Mouse (Mus musculus): ENCODE results near the gene Scfd2.
A peak's percentile ranks its signal among the peaks of the same experiment; 100 is the strongest.

Scfd2 gene

DNA sequence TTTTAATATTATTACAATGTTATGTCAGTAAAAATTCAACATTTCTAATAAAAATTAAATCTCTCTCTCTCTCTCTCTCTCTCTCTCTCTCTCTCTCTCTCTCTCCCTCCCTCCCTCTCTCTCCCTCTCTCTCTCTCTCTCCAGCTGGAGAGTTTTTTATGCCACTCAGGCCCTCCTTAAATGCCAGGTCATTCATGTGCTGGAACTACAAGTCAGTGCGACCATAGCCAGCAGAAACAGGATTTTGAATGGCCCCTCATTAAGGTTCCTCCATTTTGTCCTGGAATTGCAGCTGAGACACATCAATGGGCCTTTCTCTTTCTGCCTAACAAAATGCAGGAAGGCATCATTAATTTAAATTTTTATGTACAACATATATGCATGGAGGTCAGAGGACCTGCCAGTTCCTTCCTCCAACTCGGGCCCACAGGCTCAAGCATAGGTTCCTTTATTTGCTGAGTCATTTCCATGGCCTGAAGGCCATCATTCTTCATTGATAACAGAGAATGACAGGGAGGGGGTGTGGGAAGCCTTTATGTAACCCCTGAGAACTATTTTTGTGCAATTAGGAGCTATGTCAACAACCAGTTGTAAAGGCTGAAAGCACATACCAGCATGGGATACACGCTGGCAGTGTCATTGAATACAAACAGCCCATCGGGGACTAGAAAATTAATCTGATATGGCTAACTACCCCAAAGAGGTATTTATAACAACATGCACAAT lies 165.4 kb downstream of the Scfd2 start:
- no peak for DNase-seq (ENCODE audit: low read depth, low spot score)

DNA sequence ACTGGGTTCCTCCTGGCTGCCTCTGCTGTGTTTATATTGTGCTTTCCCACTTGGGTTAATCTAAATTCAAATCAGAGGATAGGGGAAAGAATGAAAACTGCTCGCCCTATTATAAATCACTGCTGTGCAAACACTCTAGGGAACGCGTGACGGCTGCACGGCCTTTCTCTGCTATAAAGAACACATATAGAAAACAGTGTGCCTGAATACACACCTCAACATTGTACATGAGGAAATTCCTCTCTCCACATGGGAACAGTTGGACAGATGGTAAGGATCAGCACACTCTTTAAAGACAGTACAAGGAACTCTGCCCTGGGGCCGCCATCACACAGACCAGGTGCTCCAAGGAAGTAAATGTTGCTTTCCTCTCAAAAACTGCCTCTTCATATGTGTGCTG lies 166.2 kb downstream of the Scfd2 start:
- no peak for DNase-seq (ENCODE audit: low read depth, low spot score)

DNA sequence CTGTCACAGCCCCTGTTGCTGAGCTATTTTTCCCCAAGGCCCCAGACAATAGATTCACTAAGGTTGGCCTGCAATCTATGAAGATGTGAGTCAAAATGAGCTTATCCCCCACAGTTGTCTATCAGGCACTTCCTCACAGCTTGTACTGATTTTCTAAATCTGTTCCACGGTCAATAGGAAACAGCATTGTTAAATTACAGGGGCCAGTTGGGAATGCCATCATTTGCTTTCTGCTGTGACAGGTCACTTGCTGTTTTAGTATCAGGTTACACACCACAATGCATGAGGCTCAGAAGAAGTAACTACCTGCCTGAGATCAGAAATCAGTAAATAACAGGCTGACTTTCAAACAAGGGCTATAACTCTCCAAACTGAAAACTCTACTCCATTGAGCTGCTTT lies 168.3 kb downstream of the Scfd2 start:
- no peak for DNase-seq (ENCODE audit: low read depth, low spot score)

DNA sequence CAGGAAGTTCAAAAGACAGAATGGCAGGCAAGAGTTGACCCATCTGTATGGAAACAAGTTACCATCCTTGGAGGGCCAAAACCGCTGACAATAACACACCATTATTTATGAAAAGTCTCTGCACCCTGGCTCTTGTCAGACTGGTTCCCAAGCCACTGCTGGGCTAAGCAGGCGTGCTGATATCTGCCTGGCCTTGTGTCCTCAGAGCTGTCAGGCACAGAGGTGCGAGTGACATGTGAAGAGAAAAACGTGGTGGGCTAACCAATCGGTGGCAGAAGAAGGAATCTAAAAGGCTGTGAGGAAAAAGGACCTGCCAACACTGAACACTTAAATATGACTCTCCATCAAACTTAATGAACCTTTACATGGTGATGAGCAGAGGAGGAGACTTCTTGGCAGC lies 170.0 kb downstream of the Scfd2 start:
- DNase-seq (ENCODE audit: low read depth, low spot score), result no peak

DNA sequence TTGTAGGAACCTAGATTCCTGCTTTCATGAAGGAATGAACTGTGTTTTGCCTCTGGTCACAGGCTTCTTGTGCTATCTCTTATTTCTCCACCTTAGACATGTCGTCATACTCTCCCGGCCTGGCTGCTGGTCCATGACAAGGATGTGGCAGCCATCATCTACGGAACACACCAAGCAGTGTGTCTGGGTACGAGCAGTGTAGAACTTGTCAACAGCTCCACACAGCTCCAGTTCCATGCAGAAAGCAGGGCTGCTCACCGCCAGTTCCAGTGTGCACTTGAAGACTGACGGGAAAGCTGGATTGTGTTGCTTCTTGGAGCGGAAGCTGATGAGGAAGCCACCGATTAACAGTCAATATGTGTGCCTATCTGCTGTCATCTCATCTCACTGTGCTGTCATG lies 173.5 kb downstream of the Scfd2 start:
- no peak for DNase-seq (ENCODE audit: low read depth, low spot score)

DNA sequence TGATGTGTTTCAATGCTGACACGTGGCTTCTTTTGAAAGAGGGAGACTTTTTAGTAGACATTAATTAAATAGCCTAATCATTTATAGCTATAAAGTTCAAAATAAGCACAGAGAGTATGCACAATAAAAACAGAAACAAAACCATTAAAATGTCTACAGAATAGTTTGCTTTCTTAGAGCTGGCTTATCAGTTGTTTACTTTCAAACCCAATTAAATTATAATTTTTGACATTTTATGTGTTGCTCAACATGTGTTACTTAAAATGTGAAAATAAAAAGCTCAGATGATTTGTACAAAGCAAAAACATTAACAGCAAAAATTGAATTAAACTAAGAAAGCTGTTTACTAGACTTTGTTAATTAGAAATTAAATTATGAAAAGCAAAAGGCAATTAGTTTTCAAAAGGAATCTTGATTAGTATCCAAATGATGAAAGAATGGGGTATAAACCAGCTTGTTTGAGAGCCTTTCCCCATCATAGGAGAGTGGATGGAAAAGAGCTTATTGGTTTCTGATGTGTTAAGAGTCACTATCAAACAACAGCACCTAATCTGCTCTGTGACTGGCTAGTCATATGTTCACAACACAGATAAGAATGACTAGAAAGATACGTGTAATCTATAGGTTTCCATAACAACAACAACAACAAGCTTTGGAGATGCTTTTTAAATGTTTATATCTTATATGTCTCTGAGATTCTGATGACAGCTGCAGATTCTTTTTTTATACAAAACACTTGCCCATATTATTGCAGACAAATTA lies 176.0 kb downstream of the Scfd2 start:
- DNase-seq (ENCODE audit: low read depth, low spot score), result no peak

DNA sequence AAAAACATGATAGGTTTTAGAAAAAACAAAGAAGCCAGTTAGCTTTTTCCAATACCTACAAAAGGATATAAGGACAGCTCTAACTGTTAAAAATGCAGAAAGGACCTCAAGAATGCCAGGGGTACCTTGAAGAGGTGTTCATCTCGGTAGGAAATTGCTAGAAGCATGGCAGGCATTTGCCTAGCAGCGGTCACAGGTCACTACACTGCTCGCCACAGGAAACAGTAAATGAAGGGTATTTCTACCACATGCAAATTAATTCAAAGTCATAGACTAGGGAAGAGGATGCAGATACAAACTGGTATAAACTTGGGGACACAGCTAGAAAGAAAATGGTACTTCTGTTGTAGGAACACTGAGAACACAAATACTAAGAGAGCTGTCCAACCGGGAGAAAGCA lies 180.7 kb downstream of the Scfd2 start:
- no peak for DNase-seq (ENCODE audit: low read depth, low spot score)

DNA sequence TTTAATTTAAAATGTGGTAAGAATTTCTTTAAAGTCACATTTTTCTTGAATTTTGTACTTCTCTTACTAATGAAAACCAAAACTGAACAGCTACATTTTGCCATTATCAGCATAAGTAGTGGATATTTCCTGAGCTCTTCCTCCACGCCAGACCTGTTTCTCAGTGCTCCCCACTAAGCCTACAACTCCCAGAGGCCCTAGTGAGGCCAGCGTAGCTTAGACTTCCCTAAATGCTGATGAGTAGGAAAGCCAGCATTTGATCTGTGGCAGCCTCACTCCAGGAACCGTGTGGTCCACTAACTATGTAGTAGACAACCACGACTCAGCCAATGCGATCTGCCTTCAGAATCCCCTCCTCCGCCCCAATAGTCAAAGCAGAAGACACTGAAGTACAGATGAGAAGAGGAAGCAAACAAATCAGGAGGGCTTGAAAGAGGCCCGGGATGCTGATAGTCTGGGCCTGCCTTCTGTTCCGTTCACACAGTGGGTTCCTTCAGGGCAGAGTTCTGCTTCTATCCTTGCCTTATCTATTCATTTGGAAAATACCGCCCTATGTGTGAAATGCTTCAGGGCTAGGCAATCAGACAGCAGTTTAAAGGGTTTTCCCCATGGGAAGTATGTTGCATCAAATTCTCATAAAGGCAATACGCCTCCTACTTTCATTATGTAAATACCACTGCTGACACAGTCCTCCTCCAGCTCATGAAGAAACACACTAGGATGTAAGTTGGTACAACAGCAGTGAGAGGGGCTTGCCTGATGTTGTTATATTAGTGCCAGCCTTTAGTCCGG lies 183.3 kb downstream of the Scfd2 start:
- peak; percentile 42 for DNase-seq (ENCODE audit: low read depth, low spot score)

DNA sequence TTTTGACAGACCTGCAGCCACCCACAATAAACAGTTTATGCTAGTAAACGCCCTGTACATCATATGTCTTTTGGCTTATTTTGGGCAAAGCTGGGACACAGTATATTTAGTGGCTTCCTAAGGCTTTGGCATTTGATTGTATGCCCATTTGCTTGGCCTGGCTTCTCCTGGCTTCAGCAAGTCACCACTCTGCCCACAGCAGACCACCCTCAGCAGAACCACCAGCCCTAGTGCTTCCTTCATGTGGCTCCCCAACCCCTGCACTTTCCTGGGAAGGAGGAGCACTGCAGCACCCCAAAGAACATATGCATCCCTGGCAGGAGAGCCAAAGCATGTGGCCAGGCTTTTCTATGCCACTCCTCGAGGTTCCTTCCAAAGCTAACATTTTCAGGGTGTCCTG lies 188.5 kb downstream of the Scfd2 start:
- DNase-seq (ENCODE audit: low read depth, low spot score), result peak; percentile 27

DNA sequence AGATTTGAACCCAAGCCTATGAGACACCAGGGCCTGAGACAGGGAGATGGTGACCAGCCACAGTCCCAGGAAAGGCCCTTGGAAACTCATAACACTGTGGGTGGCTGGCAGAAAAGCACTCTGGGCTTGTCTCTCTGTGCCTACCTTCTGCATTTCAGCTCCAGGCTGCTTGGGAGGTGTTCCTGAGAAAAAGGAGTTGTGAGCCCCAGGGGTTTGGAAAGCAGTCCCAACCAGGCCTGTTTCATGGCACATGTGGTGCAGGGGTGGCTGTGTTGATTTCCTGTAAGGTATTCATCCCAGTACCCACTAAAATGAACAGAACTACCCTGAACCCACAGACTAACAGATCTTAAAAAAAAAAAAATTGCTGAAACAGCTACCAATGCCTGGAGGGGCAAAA lies 189.0 kb downstream of the Scfd2 start:
- peak; percentile 74 for DNase-seq (ENCODE audit: low read depth, low spot score)

DNA sequence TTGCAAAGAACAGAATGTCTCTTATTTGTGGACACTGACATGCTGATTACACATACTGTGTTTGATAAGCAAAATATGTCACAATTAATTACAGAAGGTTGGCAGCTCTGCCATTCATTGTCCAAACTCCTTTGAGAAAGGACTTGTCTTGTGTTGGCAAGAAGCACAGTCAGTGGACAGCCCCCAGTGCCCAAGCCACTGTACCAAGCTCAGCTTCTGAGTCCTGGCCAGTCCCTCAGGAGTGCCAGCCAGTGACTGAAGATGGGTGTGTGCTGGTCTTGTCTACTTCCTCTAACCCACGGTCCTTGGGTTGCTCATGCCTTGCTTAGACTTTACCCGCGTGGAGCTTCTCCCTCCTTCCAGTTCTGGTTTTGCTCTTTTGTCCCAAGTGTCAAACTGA lies 194.1 kb downstream of the Scfd2 start:
- no peak for DNase-seq (ENCODE audit: low read depth, low spot score)

DNA sequence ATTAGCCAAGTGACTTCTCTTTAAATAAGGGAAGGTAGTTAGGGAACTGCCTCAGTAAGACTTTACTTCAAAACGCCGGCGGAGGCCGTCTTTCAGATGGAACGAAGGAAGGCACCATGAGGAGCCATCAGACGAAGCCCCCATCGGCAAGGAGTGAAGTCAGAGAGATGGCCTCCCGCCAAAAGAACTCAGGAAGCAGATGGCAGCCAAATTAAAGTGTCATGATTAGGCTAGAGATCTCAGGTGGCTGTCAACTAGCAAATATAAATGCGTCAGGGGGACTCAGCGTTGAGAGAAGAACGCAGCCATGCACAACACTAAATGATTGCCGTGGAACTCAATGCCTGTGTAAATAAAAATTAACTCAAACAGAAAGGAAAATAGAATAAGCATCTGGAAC lies 194.8 kb downstream of the Scfd2 start:
- peak; percentile 43 for DNase-seq (ENCODE audit: low read depth, low spot score)

DNA sequence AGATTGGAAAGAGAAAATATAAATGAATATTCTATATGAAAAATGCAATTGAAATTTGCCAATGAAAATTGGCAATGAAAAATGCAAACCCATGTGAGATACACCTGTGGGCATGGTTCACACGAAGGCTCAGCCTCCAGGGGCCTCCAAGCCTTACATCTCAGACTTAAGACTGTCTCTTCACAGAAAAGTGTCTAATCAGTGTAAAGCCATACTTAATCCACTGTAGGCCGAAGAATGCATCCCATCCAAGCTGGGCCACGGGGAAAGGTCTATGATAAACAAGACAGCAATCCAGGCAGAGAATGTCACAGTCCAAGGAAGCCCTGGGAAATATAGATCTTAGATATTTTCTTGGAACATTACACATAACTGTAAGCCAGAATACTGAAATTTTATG lies 198.3 kb downstream of the Scfd2 start:
- DNase-seq (ENCODE audit: low read depth, low spot score), result no peak

DNA sequence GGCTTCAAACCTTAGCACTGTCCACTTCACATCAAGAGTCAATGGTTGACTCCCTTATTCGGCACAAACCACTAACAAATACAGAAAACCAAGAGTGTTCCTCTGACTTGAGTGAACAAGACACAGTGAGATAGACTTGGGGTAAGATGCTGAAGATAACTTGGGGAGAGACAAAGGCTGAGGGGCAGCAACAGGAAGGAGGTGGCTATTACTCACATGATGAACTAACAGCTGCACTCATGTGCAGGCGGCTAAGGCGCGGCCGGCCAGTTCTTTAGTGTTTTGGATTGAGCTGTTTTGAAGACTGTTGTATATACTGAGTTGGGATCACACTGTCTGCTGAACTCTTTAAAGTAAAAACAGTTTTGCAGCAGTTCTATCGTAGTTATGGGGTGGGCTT lies 205.3 kb downstream of the Scfd2 start:
- no peak for DNase-seq (ENCODE audit: low read depth, low spot score)

DNA sequence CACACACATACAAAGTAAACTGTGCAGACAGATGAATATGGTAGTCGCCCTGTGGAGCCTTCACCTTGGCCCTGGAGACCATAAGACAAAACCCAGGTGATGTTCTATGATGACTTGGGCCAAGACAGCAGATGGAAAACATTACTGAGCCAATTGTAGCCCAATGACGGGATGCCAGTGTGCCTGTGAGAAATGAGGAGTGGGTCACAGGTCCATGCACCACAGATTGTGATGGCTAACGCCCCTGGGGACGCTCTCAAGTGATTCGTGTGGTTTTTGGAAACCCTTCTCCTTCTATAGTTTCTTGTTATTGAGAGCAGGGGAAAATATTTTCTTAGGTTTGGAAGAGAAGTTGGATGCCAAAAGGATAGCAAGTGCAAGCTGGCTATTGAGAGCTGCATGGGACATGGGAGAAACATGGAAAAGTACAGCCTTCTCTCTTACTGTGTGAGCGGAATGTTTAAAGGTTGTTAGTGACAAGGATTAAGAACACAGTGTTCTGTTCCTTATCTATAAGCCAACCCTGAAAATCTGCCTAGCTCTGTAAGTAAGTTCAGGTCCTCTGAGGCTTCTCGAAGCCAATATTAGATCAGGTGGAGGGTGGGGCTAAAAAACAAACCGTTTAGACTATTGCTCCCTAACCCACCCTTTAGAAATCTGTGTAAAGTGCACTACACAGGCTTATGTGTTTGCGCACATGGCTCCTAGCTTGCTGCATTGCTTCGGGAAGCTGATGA lies 210.4 kb downstream of the Scfd2 start:
- no peak for DNase-seq (ENCODE audit: low read depth, low spot score)

DNA sequence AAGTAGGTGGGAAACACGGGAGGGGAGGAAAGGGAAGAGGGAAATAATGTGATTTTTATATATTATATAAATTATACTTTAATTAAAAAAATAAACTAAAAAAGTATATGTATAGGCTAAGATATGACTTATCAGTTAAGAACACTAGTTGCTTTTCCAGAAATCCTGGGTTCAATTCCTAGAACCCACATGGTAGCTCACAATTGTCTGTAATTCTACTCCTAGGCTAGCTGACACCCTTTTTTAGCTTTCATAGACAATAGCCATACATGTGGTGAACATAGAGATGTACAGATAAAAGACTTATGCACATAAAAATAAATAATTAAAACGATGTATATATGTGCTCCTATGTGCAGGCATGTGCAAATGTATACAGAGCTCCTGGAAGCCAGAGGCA lies 212.0 kb downstream of the Scfd2 start:
- DNase-seq (ENCODE audit: low read depth, low spot score), result no peak

DNA sequence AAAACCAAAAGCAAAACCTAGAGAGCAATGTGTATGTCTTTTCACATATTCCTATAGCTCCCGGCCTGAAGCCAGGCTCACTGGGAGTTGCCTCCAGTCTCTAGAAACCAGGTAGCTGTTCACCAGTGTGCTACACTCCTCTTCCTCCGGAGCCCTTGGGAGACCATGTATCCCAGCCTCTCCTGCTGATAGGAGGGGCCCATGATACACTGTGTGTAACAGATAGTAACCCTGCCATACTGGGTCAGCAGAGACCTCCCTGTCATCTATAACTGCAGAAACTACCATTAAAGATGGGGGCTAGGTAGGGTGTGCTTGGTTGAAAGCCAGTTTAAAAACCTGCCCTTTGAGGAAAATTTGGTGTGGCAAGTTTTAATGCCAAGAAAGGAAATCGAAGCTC lies 214.4 kb downstream of the Scfd2 start:
- no peak for DNase-seq (ENCODE audit: low read depth, low spot score)

DNA sequence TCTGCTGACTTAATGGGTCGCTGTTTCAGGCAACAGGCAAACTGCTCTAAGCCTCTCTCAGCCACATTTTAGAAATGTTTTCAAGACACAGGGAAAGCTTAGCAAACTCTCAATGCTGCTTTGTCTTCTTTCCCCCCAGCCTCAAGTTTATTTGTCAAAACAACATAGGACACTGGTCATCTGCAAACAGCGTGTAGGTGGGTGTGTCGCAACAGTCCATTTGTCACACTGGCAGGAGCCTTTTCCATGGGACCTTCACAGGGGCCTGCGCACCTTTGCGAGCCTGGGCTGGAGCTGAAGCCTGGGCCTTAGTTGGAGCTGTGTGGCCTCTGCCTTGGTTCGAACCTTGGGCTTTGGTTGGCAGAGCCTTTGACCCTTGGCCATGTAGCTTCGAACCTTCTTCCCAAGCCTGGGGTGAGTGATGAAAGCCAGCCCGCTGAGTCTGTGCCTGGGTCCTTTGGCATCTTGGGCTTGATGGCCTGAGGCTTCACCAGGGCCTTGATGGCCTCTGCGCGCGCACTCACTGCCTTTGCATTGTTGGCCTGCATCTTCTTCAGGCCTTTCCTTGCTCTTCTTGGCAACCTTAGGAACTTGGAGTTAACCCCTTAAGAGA lies 215.1 kb downstream of the Scfd2 start:
- DNase-seq (ENCODE audit: low read depth, low spot score), result no peak

DNA sequence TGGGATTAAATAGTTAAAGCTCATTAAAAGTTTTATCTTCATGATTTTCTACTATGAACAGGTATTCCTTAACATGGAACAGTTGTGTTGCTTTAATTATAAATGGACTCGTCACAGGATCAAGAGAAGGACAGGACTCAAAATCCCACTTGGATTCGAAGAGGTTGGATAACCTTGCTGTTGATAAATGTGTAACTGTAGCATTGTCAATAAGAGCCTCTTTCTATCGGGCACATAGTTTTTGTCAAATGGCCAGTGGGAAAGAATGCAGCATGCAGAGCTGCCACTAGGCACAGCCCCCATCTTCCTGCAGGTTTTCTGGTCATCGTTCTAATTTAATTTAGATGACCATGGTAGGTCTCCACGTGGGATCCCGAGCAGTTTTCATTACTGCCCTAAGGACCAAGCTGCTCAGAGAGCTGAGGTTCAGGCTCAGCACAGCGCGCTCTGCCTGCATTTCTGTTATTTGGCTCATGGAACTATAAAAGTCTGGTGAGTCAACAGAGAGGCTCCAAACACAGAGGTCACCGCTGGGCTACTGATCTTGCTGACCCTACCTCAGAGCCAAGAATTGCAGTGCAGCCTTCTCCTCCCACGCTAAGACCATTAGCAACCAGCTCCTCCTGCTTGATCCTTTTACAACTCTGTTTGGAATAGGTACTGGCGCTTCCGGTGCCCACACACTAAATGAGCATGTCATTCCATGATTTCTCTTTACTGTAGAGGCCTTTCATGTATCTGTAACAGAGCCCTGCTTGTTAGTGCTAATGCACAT lies 215.9 kb downstream of the Scfd2 start:
- DNase-seq (ENCODE audit: low read depth, low spot score), result no peak

DNA sequence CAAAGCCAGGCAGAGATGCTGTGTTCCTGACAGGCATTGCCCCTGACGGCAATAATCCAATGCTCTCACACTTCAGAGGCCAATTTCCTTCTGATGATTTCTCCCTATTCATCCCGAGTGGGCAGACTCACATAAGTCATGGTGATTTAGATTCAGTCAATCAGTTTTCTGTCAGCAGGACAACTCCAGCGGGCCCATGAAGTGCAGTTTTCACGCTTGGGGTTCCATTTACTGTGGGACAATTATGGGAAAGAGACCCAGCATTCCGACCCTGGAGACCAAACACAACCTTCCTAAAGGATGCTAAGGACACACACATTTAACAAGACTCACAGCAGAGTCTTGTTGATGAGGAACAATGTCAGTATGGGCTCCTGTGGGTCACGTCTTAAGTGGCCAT lies 217.1 kb downstream of the Scfd2 start:
- no peak for DNase-seq (ENCODE audit: low read depth, low spot score)

DNA sequence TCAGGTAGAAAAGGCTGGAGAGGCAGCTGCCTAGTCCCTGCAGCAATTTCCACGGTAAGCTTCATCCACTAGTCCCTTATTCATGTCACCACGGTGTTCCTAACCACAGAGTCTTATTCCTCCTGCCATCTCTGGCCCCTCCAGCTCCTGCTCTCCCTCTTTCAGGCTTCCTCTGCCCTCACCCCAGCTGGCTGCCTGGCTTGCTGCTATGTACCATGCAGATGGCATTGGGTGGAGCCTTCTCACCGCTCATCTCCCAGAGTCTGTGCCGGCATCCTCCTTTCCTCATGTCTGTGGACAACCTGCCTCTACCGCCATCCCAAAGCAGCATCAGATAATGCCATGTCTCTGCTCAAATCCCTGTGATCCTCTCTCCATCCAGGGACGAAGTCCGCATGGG lies 218.0 kb downstream of the Scfd2 start:
- peak; percentile 38 for DNase-seq (ENCODE audit: low read depth, low spot score)
